Mouse (Mus musculus) retina, embryonic 14.5 days (tissue): Measurements from ENCODE around the gene Fyb.

Source experiments
- DNase-seq: peaks from one replicate; pipeline ENCODE4 v3.0.0-alpha.2; 2015; ENCODE audit warnings: low spot score

Fyb gene

DNA sequence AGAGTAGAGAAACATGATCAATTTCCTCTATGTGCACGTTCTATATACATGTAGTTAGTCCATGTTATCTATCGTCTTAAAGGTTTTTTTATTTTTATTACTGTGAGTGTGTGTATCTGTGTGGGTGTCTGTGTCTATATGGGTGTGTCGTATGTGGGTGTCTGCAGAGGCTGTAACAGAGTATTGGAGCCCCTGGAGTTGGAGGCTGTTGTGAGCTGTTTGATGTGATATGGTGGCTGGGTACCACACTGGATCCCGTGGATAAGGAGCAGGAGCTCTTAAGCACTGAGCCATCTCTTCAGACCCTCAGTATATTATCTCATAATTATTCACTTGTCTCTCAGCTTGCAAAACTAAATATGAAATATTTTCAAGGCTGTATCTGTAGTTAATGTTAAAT lies 135.4 kb downstream of the Fyb start:
- DNase-seq = no peak

DNA sequence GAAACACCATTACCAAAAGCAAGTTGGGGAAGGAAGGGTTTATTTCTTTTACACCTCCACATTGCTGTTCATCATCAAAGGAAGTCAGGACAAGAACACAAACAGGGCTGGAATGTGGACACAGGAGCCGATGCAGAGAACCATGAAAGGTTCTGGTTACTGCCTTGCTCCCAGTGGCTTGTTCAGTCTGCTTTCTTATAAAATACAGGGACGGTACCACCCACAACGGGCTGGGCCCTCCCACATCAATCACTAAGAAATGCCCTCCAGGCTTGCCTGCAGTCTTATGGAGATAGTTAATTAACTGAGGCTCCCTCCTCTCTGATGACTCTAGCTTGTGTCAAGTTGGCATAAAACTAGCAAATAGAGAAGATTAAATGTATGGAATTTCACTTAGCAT lies 139.3 kb downstream of the Fyb start:
- DNase-seq = no peak

DNA sequence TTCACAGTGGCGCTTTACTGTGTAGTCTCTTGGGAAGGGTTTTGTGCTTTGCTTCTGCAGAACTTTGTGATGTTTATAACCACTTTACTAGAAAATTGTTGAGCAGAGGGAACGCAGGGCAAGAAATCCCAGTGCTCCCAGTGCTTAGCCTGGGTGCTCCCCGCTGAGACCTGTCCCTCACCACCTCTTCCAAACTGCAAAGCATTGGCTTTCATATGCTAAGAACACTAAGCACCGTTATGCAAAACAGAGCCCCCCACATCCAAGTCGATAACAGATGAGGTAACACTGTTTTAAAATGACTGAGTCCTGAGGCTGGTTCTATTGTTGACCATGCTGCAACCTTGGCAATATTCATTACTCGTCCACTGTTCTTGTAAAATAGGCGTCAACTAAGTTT lies 141.3 kb downstream of the Fyb start:
- DNase-seq = no peak

DNA sequence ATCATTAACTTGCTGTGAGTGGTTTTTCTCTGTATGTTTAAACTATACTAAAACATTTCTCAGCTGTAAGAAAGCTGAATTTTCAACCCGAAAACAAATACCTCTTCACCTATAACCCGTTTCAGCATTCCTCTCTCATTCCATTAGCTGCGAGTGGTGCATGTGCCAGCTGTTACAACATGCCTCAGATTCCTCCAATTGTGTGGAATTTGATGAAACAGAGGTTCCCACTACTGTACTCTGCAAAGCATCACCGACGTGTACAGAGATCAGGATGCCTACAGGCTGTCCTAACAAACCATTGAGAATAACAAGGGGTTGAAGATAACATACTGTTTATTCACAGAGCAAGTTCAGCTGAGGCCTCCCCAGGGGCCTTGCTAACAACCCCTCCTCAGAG lies 143.4 kb downstream of the Fyb start:
- DNase-seq = no peak

DNA sequence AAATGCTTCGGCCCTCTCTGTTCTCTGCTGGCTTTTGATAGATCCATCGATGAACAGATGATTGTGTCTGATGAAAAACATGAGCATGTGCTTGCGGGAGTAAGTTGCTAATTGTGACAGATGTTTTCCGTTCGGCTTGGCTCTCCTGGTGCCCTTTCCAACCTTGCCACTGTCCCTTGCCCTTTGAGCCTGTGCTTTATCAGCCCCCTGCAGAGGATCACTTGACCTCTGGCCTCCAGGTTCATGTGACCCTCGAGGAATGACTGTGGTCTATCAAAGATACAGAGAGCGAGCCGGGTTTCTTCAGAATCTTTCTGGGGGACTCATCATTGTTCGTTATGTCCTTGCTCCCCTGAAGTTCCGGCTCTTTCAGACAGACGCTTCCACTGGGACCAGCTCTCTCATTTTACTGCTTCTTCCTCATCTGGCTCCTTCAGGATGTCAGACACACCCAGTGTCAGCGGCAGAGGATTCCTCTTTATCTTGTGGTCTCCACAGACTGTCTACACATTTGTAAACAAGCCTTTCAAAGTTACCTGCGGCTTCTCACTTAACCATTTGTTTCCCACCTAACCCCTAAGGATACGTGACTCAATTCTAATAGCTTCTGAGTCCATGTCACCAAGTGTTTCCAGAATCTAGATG lies 146.3 kb downstream of the Fyb start:
- no peak for DNase-seq

DNA sequence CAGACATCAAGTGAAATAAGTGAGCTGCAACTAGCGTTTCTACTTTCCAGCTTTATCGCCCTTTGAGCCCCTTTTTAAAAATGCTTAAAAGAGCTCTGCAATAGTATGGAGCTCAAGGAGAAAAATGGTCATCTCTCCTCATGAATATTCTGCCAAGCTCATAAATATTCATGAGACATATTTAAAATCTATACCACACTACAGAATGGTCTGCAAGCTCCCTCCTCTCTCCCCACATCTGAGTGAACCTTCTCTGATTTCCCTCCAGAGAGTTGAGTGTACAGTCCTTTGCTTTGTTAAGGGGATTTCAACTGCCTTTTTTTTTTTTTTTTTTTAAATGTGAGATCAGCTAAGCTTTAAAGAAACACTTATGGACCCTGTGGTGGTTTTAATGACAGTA lies 155.8 kb downstream of the Fyb start:
- no peak for DNase-seq

DNA sequence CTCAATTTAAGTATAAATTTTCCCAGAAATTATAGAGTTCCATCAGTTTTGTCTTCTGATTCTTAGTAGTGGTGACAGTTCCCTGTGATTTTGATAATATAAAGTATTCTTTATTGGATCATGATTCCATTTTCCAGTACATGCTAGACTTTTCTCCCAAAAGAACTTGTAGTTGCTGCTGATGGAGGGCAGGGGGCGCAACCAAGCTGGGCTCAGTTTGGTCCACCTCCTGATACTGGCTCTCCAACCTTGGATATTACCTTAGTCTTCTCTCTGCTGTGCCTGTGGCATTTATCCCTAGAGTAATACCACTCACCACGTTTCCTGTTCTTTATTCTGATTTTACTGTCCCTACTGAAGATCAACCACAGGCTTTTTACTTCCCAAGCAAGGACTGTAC lies 179.5 kb downstream of the Fyb start:
- DNase-seq = no peak

DNA sequence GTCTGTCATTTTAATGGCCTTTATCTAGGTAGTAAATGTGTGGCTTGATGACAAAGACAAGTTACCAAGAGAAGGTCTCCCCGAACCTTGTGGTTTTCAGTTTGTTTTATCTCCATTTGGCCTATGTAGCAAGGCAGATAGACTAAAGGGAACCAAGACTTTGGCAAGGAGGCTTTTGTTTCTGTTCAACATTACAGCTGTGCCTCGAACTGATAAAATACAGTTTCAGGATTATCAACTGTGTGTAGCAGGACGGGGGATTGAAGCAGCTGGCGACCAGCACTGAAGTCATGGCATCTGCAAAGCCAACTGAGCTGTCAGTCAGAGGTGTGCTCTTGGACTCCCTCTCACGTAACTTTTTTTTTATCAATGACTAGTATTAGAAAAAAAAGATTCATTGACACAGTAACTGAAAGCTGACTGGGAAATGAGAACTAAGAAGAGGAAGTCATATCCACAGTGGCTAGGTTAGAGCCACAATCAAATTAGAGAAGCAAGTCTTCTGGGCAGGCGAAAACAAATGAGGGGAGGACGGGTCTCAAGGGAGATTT lies 182.8 kb downstream of the Fyb start:
- no peak for DNase-seq

DNA sequence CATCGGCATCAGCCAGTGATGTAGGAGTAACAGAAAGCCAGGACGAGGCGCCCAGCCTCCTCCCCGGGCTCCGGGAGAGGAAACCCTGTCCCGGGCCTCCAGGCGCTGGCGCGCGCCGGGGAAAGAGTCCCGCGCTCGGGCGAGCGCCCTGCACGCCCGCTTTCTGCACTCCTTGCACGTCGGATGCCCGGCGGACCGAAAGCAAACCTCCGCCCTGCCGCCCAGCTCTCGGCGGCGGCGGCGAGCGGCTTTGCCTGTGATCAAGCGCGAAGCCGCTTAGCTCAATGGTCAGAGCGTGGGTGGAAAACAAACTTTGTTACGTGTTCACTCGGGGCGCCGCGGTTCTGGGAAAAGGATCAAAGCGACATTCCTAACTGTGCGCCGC lies 184.9 kb downstream of the Fyb start:
- peak; percentile 79 for DNase-seq

DNA sequence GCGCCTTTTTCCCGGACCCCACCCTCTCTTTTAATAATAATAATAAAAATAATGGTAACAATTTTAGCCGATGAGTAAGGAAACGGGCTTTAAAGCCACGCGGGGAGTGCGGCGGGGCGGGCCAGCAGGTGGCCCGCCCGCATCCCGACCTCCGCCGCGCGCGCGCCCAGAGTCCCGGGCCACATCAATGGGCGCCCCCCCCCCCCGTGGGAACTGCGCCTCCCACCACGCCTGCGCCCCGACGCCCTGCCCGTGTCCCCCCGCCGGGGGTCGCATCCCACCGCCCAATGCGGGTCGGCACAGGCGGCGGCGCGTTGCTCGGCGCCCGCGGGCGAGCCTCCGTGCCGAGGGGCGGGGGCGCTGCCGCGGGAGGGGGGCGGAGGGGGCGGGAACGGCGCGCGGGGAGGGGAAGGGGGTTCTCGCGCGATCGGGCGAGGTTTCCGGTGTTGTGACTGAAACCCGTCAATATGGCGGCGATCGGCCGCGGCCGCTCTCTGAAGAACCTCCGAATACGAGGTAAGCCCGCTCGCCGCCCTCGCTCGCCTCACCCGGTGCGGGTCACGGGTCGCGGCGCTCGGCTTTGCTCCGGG lies 185.4 kb downstream of the Fyb start, which contains the start of gene Rictor:
Gene Rictor, plus strand, starts transcription at position 444 of the 590 bp plus-strand sequence.
- peak; percentile 91 for DNase-seq

DNA sequence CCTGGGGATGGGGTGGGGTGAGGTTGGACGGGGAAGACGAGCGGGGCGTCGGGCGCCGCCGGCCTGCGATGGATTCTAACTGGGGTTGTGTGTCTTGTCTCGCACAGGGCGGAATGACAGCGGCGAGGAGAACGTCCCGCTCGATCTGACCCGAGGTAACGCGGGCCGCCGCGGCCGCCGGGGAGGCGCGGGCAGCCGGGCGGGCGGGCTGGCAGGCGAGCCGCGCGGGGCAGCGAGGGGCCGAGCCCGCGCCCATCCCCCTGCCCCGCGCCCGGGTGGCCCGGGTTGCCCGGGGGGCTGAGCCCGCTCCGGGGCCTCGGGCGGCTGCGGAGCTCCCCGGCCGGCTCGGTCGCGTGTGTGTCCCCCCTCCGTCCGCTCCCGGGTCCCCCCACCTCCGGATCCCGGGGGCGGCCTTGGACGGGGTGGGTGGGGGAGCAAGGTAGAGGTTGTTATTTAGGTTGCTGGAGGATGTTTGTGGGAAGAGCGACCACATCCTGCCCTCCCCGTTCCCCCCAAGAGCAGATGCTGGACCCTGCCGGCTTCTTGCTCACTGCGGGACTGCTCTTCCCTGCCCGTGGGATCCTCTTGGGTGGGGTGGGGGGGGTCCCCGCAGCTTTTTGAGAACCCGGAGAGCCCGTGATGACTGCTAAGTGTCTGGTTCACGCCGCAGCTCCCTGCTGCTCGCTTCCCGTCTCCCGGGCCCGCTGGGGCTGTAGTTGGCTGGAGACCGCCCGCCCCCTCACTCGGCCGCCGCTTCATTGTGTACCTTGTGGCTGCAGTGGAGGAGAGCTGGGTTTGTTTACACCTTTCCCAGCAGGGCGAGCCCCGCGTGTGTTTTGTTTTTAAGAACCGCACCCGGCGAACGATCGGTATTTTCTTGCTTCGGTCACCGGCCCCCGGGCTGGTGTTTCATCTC lies 186.1 kb downstream of the Fyb start:
- DNase-seq = no peak

DNA sequence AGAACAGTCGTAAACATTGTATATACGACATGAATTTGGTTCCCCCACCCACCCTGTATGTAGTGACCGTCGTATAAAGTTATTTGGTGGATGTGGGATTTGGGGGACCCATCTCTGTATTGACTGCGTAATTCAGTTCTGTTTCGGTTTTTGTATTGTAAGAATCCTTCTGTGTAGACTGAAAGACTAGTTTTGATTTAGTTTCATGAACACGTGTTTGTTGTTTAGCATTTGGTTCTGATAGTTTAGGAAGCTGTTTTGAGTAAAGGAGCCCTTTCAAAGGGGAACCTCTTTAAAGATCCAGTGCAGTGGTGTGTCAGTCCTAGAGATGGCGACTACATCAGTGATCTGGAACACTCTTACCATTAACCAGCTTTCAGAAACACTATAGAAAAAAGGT lies 187.0 kb downstream of the Fyb start:
- DNase-seq = no peak

DNA sequence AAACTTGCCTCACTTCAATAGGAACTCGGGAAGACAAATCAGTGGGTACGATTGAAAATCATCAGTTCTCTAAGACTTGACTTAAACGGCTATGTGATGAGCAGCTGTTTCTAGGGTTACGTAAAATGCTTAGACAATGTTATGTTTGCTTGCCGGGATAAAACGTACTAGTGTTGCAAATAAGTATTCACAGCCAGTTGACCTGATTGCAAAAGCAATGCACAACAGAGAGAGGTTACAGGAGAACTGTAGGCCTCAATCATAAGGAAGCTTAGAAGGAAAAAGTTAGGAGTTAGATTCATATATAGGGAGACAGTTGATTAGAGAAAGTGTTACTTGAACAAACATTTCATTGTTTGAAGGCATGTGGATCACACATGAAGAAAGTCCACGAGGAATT lies 187.7 kb downstream of the Fyb start:
- no peak for DNase-seq

DNA sequence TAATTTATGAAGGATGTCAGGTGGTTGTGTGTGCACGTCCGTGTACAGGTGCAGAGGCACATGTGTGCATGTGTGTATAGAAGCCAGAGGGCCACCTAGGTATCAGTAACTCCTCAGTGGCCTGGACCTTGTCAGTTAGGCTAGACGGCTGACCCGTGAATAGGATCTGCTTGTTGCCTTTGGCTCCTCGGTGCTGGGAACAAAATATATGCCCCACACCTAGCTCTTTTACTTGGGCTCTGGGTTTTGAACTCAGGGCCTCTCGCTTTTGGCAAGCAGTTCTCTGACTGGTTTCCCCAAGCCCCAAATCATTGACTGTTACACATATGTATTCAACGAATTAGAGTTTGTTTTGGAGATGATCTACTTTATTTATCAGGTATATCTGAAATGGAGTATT lies 188.6 kb downstream of the Fyb start:
- no peak for DNase-seq
